Mouse (Mus musculus) forelimb bud, embryonic 11.5 days (tissue): ENCODE results near the gene Acsm3.
"Not testable (repeated sequence)": the region's sequence is repeated elsewhere in the genome, so short reads cannot be mapped to it uniquely, and the experiment has no call there.

Experiments
- DNase-seq: peaks from one replicate; pipeline ENCODE4 v3.0.0-alpha.2; 2012; ENCODE audit warnings: low read depth, low spot score

The Acsm3 gene

DNA sequence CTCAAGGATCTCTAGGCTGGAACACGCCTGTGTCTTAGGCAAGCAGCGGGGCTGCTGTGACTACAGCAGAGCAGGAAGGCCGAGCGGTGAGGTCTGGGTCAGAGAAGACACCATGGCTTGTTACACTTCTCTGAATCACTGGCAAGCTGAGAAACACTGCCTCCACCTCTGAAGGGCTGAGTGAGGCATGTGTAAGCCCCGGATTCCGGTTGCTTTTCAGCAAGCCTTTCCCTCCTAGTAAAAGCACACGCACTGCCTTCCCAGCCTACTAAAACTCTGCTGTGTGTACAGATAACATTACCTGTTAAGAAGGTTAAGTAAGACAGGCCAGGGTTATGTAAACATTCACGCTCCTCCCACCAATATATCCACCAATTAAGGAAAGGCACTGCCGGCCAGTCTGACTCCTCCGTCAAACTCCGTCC, at the start of gene Acsm3:
Gene Acsm3, plus strand, starts transcription at position 397 of the 425 bp plus-strand sequence.
- no peak for DNase-seq

DNA sequence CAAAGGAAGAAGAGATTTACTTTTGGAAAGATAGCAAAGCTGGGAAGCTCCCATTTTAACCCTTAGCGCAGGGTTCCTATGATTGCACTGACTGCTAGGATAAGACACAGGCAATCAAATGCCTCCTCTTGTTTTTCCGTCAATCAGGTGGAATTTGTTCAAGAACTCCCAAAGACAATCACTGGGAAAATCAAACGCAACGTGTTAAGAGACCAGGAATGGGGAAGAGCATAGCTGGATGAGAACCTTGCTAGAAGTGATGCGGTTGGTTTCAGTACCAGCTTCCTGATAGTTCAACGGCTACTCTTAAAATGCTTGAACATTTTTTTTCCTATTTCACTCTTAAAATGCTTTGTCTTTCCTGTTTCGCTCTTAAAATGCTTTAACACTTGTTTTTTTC, 46.6 kb upstream of the Acsm3 start:
- no peak for DNase-seq

DNA sequence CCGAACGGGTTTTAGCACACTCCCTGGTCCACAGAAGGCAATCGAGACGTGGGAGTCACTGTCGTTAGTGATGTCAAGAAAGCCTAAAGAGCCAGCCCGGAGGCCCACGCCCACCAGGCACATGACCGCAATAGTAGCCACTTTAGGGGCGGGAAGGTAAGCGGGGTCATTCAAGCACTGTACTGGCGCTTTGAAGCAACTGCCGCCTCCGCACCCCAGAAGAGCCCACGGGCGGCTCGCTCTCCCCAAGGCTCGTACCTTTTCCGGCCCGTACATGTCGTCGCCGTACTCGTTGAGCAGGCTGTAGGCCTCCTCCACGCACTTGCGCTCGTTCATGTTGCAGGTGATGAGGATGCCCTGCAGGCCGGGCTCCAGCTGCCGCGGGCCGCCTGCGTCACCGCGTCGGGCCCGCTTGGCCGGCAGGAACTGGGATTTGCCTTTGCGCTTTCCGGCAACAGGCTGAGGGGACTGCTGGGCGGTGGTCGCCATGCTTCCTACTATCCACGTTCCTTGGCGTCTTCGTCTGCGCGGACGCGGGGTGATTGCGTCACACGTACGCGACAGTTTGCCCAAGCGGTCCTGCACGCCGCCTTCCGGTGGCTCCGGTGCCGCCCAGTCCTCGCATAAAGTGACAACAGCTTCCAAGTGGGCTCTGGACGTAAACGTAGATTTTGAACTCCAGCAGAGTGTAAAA, 40.3 kb upstream of the Acsm3 start, which contains the start of gene Thumpd1:
Gene Thumpd1, minus strand, starts transcription at position 546 of the 694 bp plus-strand sequence.
- DNase-seq = peak; percentile 96

DNA sequence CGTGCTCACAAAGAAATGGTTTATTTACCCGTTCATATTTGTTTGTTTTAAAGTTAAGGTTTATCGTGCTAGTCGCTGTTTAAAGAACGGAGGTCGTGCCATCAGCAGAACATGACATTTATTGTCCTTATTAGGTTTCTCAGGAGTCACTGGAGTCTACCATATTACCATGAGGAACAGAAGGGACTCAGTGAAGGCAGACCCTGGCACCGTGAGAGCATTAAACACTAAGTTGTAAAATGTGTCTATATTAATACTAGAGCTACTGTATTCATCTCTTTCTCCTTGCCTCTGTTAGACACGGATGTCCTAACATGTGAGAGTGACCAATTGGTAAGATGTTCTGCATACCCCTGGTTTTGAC, 39.8 kb upstream of the Acsm3 start:
- DNase-seq = no peak

DNA sequence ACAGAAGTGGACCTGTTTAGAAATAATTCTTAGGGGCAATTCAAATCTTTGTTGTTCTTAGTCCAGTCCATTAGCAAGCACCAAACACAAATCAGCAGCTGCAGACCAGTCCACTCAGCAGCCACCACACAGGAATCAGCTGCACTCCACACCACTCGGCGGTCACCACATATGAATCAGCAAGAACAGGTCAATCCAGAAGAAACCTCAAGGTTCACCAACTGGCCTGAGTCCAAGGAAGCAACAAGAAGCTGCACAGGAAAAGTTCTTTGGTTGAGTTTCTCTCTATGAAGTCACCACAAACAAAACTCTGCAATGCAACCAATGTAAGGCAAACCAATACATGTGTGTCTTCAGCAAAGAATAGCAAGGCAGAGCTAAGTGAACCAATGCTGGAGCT, 33.1 kb upstream of the Acsm3 start:
- no peak for DNase-seq

DNA sequence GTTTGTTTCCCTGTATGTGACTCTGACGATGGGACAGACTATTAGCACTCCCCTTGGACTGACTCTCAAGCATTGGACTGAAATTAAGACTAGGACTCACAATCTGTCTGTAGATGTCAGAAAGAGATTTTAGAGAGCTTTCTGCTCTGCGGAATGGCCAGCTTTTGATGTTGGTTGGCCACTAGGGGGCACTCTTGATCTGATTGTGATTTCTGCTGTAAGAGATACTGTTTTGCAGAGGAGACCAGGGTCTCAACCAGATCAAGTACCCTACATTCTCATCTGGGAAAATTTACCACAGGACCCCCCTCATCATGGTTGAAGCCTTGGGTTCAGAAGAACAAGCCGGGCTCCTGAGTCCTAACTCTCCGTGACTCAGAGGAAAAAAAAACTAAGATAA, 29.5 kb upstream of the Acsm3 start:
- DNase-seq = peak; percentile 21

DNA sequence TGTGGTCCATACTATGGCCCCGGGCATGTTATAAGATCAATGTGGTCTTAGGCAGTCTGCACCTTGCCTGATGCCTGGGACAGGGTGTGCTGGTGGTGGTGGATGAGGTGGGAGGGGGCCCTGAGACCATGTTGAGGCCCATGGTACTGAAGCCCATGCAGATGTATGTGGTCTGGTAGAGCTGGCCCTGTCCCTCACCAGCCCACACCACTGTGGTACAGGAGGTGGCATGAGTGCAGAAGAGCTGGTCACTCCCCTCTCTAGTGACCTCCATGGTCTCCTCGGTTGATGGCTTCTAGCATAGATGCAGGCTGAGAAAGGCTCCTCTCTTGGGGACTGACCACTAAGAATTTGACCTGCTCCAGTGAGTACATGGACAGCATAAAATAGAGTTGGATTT, 21.8 kb upstream of the Acsm3 start:
- DNase-seq = no peak

DNA sequence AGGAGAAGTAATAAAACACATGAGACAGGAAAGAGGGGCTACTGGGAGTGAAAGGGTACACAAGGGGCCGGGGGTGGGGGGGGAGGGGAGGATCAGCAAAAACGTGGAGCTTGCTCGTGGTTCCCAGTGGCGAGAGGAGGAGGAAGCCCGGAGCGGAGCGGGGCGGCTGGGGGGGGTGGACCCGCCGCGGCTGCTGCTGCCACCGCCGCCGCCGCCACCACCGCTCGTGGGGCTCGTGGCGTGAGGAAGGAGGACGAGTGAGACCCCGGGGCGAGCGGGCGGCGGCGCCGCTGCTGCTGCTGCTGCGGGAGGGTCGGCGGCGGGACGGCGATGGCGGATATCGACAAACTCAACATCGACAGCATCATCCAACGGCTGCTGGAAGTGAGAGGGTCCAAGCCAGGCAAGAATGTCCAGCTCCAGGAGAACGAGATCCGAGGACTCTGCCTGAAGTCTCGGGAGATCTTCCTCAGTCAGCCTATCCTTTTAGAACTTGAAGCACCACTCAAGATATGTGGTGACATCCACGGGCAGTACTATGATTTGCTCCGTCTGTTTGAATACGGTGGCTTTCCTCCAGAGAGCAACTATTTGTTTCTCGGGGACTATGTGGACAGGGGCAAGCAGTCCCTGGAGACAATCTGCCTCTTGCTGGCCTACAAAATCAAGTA, 20.8 kb upstream of the Acsm3 start:
- DNase-seq = not testable (repeated sequence)

DNA sequence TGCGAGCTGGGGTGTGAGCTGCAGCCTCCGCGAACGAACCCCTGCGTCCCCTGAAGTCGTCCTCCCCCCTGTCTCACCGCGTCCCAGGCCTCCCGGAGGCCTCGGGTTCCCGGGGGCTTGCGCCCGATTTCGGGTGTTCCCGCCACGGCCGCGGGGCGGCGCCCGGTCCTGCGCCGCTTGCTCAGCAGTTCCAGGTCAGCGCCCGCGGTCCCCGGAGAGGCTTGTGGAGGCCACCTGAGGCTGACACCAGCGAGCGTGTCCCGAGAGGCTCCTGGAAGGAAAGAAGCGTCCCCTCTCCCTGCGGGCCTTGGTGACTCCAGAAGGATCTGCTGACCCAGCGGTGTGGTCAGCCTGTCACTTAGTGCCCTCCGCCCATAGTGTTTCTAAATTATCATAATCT, 16.4 kb upstream of the Acsm3 start:
- peak; percentile 35 for DNase-seq

DNA sequence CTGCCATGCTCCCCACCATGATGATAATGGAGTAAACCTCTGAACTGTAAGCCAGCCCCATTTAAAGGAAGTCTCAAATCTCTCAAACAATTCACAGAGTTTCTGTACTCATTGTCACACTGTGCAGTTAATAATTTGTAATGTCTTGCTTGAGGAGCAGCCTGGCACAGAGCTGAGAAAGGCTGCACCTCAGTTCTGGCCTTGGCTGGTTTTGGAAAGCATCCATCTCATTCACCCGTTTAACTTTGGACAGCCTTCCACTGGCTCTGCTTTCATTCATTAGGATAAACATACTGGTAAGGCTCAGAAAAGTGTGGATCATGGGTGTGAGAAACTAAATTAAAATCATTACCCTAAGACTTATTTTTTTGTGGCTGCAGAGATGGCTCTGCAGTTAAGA, 14.9 kb upstream of the Acsm3 start:
- DNase-seq = no peak

DNA sequence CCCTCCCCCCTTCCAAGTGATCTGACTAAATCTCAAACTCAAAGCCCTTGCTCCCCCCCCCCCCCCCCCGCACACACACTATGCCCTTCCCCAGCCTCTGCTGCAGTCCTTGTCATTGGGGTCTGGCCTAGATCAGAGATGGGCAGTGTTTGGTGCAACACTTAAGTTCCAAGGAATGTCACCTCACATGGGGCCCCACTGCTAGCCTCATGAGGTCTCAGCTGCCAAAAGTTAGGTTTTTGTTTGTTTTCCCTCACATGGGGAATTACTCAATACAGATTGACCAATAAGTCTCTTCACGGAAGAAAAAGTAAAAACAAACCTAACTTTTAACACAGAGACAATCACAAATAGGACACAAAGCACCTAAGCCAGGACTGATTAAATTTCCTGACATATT, 12.0 kb upstream of the Acsm3 start:
- DNase-seq = no peak

DNA sequence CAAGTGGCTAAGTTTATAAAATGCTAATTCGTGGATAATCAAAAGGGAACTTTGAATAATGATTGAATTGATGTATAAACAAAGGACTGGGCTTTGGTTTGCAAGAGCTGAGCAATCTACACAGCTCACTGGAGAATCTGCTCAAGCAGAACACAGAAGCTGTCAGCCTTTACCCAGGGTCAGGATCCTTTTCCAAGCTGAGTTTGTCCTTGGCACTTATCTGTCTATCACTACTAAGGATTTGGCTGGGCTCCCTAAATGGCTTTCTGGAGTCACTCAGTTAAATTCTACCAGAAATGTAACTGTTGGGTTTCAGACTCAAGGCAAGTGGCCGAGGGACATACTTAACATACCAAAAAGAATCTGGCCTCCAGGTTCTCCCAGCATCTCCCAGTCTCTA, 10.8 kb upstream of the Acsm3 start:
- DNase-seq = no peak

DNA sequence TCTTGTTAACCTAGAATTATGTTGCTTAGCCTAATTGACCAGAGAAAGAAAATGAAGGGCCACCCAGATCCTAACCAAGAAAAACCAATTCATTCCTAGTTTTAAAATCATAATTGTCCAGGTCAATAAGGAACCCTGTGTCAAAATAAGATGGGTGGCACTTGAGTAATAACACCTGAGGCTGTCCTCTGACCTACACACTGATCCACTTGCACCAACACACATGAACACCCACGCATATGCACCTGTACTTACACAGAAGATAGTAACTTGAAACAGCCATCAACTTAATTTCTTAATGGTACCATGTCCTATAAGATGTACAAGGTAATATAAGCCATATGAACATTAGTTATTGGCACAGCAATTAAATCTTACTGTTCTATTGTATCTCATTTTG, 7.0 kb upstream of the Acsm3 start:
- no peak for DNase-seq

DNA sequence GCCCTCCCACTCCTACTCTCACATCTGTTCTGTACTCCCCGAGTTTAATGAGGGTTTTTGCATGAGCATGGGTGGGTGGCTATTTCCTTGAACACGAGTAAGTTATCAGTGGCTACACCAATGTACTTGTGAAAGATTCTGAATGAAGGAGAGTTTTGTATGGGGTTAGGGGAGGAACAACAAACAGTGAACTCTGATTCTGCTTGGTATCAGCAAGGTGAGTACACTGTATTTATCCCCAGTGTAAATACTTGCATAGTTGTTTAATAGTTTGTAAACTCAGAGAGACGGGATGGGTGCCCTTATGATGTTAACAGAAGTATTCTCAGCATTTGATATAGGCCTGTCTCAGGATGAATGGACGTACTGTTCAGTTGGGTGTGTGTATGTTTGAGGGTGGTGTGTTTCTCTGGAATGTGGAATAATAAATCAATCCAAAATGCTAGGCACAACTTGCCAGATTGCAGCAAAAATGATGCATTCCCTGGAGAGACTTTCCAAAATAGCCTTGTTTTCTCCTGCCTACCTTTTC, 1.5 kb downstream of the Acsm3 start:
- no peak for DNase-seq

DNA sequence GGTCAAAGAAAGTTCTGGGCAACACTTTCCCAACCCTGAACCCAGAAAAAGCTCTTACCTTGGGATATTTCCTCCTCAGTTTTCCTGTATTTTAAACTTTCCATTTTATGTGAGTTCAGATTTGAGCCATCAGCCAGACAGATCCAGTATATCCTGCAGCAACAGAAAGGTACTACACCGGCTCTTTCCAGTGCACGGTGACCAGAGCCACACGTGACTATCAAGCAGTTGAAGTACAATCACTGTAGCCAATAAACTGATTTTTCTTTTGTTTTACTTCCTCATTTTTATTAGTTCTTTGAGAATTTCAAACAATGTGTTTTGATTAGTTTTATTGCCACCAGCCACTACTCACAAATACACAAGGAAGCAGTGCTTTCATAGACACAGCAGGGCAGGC, 3.7 kb downstream of the Acsm3 start:
- DNase-seq = no peak

DNA sequence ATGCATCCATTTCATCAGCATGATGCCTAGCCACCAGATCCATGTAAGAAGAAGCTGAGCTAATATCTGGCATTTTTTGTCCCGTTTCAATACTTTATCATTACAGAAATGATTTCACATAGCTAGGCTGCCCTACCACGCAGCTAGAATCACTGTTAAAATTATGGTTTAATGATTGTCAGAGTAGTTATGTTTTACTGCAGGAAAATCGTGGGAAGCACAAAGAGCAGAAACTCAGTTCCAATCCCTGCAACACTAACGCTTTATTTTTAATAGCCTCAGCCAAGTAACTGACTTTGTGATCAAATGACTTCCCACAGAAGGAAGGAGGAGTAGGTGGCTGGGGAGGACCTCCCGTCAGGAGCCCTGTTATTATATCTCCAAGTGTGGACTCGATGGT, 6.3 kb downstream of the Acsm3 start:
- DNase-seq = no peak

DNA sequence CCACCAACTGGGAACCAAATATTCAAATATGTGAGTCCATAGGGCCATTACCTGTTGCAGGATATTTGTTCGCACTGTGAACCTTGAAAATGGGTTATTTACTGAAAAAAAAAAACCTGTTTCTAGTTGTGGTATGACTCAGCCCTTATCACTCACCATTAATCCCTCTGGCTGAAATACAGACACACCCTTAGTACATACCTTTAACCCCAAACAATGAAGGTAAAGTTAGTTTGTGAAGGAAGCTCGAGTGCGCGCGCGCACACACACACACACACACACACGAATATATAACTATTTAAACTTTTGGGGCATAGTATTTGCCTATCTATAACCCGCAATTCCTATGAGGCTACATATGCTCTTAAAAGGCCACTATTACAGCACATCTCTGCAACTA, 9.2 kb downstream of the Acsm3 start:
- no peak for DNase-seq

DNA sequence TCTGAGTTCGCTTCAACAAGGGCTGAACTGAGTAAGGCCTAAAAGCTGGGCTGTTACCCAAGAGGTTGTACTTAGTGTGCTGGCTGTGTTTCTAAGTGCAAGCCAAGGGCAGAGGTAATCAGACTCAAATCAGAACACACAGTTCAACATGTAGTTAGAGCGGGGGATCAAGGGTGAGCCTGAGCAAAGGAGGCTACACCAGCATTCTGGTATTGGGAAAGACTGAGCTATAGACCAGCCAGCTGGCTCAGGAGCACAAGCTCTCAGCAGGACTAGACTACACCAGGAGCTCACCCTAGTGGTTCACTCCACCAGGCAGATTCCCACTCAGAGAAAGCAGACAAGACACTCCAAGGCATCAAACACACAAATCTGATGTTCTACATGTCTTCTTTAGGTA, 22.7 kb downstream of the Acsm3 start:
- no peak for DNase-seq

DNA sequence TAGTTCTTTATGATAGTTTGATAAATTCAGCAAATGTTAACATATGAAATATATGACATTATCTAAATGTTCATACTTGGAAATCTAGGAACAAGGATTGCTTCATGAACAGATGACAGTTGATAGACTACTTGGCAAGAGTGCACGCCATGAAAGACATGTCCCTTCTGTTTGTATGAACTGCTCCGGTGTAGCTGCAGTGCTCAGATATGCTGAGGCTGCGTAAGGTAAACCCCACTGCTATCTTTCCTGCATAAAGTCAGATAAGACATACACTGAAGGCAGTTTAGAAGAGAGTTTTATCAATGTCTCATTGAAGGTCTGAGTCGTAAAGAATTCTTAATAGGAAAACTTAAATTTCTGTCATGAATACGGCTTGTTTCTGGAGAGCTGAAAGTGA, 24.2 kb downstream of the Acsm3 start:
- DNase-seq = no peak

DNA sequence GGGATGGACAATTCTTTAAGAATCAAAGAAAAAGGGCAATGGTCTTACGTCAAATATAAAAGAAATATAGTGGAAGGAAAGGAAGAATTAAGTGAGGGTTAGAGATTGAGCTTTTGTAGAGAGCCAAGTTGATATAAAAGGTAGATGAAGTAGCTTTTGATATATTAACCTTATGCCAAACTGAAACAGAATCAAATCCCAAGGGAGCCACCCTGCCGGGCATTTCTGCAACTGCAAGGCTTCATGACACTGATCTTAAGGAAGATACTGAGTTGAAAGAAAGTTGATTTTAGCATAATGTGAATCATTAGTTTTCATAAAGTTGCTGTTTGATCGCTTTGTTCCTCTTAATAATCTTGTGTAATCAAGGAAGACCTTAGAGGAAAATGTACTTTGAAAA, 28.3 kb downstream of the Acsm3 start:
- no peak for DNase-seq

DNA sequence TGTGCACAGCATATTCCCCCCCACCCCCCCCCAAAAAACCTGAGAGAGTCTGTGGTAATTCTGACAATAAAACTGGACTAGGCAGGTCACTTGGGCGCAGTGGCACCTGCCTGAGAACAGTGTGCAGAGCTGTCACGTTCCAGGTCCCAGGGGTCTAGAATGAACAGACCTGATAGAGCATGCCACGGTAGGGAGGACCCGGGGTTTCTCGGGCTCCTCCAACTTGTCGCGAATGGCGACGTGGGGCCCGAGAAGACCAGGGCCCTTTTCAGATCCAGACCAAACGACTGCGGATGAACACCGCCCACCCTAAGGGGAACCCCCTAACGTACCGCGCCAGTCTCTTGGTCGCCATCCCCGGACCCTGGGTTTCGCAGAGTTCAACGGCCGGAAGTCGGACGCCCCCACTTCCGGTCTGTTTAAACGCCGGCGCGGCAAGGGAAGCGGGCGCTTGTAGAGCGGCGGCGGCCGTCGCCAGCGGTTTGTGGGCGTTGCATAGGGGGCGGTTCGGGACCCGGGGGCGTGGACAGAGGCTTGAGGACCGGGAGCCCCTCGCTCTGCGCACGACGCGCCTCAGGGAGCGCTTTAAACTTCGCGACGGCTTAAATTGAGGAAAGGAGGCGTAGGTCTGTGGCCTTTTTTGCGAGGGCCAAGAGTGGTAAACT, 33.0 kb downstream of the Acsm3 start, which contains the start of the genes Rexo5 and Eri2:
Gene Rexo5, plus strand, starts transcription at position 421 of the 665 bp plus-strand sequence.
Gene Eri2, minus strand, starts transcription at position 473 of the 665 bp plus-strand sequence.
- DNase-seq = peak; percentile 88

DNA sequence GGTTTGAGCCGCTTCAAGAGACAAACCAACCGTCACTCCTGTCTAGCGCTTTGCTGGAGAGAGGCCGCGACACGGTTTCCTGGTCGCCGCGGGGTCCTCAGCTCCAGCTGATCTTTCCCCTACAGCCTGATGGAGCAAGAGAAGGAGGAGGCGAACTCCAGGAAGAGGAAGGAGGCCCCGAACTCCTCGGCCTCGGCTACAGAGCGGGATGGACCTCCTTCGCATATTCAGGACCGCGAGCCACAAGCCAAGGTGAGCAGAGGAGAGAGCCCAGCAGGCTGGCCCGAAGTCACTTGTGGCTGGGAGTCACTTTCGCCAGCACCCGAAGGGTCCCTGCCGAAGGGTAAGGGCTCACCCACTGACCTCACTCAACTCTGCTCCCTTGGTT, 33.5 kb downstream of the Acsm3 start:
- DNase-seq = no peak

DNA sequence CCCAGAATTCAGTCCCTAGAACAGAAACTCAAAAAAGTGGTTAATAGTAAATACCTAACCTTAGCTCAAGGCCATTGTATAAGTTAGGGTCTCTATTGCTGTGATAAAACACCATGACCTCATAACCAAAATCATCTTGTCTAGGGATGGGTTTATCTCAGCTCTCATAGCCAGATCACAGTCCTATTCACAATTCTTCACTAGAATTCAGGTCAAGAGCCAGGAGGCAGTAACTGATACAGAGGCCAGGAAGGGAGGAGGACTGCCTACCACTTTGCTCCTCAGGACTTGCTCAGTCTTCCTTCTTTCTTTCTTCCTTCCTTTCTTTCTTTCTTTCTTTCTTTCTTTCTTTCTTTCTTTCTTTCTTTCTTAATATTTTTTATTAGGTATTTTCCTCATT, 34.6 kb downstream of the Acsm3 start:
- no peak for DNase-seq
